Mouse (Mus musculus) thymus, adult 2 months (tissue): Measurements from ENCODE around the gene Rtp4. TPM values are rescaled to one million over a fixed set of nuclear protein-coding genes. Genes with fewer than 3 reads are reported as not detected.

Source experiments
- DNase-seq: peaks from one replicate; pipeline ENCODE4 v3.0.0; 2021
- H3K27ac ChIP-seq: fragments of 200-500 bp; 2 replicates; pipeline ENCODE4 v1.5.1; 2012; ENCODE audit warnings: low read length, control low read depth; ENCODE audit not compliant: control insufficient read depth, insufficient read depth
- H3K27me3 ChIP-seq: fragments of 200-500 bp; 2 replicates; pipeline ENCODE4 v1.6.1; 2012; ENCODE audit warnings: mild to moderate bottlenecking, low read length, moderate library complexity, mixed read lengths; ENCODE audit not compliant: control insufficient read depth, insufficient read depth
- H3K36me3 ChIP-seq: fragments of 200-500 bp; 2 replicates; pipeline ENCODE4 v1.6.1; 2012; ENCODE audit warnings: mild to moderate bottlenecking, low read length, moderate library complexity; ENCODE audit not compliant: control insufficient read depth, insufficient read depth
- H3K4me1 ChIP-seq: fragments of 200-500 bp; replicated peaks from 2 replicates; pipeline ENCODE4 v1.6.1; 2012; ENCODE audit warnings: low read length; ENCODE audit not compliant: control insufficient read depth, insufficient read depth
- H3K4me3 ChIP-seq: fragments of 200-500 bp; 2 replicates; pipeline ENCODE4 v1.5.1; 2012; ENCODE audit warnings: mild to moderate bottlenecking, low read length, control low read depth, moderate library complexity; ENCODE audit not compliant: control insufficient read depth, insufficient read depth
- CTCF ChIP-seq: fragments of 200-500 bp; IDR thresholded peaks from 2 replicates; pipeline ENCODE4 v1.5.1; 2012; ENCODE audit warnings: mild to moderate bottlenecking, control low read depth, low read length, moderate library complexity, borderline replicate concordance; ENCODE audit not compliant: control insufficient read depth, poor library complexity, insufficient read depth; ENCODE audit errors: extremely low read depth
- POLR2A ChIP-seq: fragments of 200-500 bp; IDR thresholded peaks from 2 replicates; pipeline ENCODE4 v1.6.1; 2012; ENCODE audit warnings: mild to moderate bottlenecking, low read length, control low read depth, moderate library complexity; ENCODE audit not compliant: control insufficient read depth, poor library complexity, insufficient read depth; ENCODE audit errors: extremely low read depth
- WGBS: fragments of 180-500 bp; shearing (Covaris S2); methylation state at CpG from one replicate; pipeline ENCODE4 v1.1.7; 2018; 5-methylcytosine and 5-hydroxymethylcytosine counted together
- polyA plus RNA-seq: library from polyadenylated mRNA; depleted of rRNA; stranded (reverse); fragments of >200 nt; gene quantifications from 2 replicates; pipeline ENCODE4 v1.2.3, GENCODE M21; 2012

Rtp4 gene
- polyA plus RNA-seq, 1 experiment: 39.1 TPM

DNA sequence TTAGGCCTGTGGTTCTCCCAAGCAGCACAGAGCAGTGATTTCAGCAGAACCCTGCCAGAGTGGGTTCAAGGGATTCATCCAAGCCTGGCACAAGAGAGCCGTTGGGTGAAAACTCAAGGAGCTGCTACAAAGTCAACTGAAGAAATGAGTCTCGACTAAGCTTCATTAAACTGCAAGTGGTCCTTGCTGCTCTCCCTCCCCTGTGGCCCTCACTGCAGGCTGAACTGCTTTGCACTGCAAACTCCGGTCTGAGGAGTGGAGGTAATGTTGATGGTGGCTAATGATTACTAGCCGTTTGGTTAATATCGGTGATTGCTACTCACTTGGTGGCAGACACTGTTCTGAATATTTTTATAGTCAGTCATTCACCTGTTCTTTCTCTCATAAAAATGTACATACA is 34.6 kb downstream of the Rtp4 start:
- Histone ChIP-seq H3K27ac (no peak overlapping the region), H3K4me1 (no peaks in the 10 kb centered on the region), H3K36me3 (no peaks in the 10 kb centered on the region), H3K27me3 (no peaks in the 10 kb centered on the region), H3K4me3 (no peak overlapping the region)
- no peak for DNase-seq
- WGBS: 95% methylated on average over 5 of the region's 5 CpGs
- TF ChIP-seq POLR2A (no peak), CTCF (no peak)

DNA sequence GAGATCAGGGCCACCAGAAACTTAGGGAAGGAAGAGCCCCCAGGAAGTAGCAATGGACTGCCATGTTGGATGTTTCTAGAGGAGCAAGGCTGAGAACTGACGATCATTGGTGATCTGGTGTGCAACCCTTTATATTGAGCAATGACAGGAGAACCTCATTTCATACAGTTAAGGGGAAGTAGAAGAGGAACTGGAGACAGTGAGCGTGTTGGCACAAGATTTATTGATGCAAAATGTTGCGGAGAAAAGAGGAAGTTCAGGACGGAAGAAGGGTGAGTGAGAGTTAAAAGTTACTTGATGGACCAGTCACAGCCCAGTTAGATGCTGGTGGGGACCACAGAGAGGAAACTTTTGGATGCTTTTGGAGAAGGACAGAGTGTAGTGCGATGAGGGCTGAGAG is 37.1 kb downstream of the Rtp4 start:
- Histone ChIP-seq H3K27ac (no peak overlapping the region), H3K4me3 (no peak overlapping the region), H3K27me3 (no peaks in the 10 kb centered on the region), H3K4me1 (no peaks in the 10 kb centered on the region), H3K36me3 (no peaks in the 10 kb centered on the region)
- DNase-seq: no peak
- WGBS: 22% methylated on average over 5 of the region's 5 CpGs
- TF ChIP-seq CTCF (no peak), POLR2A (no peak)

DNA sequence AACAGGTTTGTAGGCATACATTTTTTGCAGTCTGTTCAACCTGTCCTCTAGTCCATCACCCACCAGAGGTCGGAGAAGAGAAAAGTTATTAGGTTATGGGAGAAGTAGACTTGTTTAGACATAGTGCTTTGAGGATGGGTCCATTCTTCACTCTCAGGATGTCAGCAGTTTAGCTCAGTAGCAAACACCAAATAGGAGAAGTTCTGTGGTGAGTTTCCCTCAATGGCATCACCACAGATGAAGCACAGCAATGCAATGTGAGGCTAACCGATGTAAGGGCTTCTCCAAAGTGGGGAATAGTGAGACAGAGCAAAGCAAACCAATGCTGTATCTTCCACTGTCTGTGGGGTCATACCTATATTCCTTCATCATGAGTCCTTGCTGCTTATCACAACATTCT is 37.6 kb downstream of the Rtp4 start:
- 65% methylated on average over 2 of the region's 2 CpGs for WGBS
- no peak for TF ChIP-seq CTCF
- TF ChIP-seq POLR2A: no peak
- H3K36me3 ChIP-seq: no peaks in the 10 kb centered on the region

DNA sequence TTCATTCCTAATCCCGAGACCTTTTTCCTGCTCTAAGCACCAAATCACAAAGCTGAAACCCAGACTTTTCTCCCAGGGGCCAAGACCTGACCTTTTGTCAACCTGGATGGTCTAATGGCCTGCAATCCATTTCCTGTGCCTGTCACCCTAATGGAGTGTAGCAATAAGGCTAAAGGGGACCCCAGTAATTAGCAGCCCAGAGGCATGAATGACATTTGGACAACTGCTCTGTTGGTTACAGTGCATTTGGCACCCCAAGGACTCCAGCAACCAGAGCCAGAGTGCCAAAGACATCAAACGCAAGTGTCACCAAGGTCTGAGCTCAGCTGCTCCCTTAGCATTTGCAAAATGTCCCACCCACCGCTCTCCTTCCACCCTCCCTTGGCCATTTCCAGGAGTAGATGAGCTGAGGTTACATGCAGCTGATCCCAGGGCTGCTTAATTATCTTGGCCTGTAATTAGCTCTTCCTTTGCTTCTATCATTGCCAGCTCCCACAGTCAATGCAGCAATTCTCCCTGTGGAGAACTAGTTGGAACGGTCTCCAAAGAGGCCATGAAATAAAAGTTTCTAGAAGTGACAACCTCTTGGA is 48.4 kb downstream of the Rtp4 start:
- WGBS: 96% methylated on average over 4 of the region's 4 CpGs
- Histone ChIP-seq H3K27ac (no peak overlapping the region), H3K36me3 (no peaks in the 10 kb centered on the region), H3K4me3 (no peak overlapping the region), H3K27me3 (no peaks in the 10 kb centered on the region), H3K4me1 (no peaks in the 10 kb centered on the region)
- DNase-seq: no peak
- no peak for TF ChIP-seq POLR2A
- TF ChIP-seq CTCF: no peak

More for the DNA sequence above, 37.6 kb downstream of the Rtp4 start:
- Histone ChIP-seq H3K4me1 (no peaks in the 10 kb centered on the region), H3K4me3 (no peak overlapping the region), H3K27ac (no peak overlapping the region), H3K27me3 (no peaks in the 10 kb centered on the region)
- DNase-seq: no peak

DNA sequence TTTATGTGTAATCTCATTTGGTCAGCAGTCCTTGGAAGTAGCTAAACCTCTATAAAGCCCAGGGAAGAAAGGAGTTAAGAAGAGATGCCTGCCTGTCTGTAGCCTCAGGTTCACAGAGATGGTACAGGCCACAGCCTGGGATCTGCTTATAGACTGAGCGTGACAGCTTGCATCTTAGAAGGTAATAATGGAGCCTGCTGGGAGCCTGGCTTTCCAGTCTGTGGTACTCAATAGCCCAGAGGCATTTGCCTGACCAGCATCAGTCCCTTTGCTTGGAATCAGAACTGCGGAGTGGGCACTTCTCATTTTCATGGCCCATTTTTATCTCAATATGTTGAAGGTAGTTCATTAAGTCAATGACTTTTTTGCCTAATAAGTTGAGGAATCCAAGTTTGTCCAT is 54.5 kb downstream of the Rtp4 start:
- no peak overlapping the region for H3K27ac ChIP-seq
- no peaks in the 10 kb centered on the region for H3K4me1 ChIP-seq
- H3K27me3 ChIP-seq: no peaks in the 10 kb centered on the region
- WGBS: 94% methylated on average over 2 of the region's 2 CpGs
- no peak for DNase-seq
- H3K4me3 ChIP-seq: no peak overlapping the region
- no peak for TF ChIP-seq CTCF
- TF ChIP-seq POLR2A: no peak
- no peaks in the 10 kb centered on the region for H3K36me3 ChIP-seq

DNA sequence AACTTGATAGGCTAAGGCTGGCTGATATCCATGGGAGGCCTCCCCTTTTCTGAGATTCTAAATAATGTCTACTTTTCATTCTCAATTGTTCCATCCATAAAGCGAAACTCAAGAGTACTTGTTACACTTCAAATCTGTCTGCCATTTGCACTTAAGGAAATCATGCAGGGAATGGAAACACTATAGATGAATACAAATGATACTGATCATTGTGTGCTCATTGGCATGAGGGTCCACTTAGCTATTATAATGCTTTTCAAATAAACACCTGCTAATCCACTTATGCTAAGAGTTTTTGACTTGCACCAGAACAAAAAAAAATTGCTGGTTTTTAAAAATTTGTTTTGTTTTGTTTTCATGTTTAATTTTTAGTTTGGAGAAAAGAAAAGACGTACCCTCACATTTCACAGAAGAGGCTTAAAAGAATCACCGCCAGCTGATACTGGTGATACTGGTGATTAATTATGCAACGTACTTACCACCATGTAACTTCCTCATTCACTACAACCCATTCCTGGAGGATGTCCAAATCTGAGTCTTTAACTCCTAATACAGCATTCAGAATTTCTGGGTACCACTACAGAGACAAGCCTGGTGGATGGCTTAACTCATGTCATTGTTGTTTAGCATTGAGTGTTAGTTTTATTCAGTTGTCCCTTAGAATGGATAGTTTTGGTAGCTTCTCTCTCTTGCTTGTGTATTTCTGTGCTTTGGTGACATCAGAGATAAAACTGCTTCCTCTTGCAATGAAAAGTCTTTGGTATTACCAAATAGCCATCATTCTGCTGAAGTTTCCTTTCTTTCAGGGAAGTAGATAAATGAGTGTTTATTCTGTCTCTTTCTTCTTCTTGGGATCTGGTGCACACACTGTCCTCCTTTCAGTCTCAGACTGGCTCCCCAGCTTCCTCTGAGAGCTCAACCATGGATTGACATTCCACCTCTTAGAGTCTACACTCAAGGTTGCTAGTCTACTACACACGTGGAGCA is 71.3 kb downstream of the Rtp4 start:
- 78% methylated on average over 5 of the region's 5 CpGs for WGBS
- TF ChIP-seq POLR2A (no peak), CTCF (no peak)
- H3K4me3 ChIP-seq: no peak overlapping the region
- no peak for DNase-seq
- no peaks in the 10 kb centered on the region for H3K27me3 ChIP-seq
- H3K27ac ChIP-seq: no peak overlapping the region
- H3K36me3 ChIP-seq: no peaks in the 10 kb centered on the region
- H3K4me1 ChIP-seq: no peaks in the 10 kb centered on the region
